Mouse (Mus musculus) Patski (cell line): ENCODE data around the gene Utrn. TPM values are rescaled to one million over a fixed set of nuclear protein-coding genes. Genes with fewer than 3 reads are reported as not detected.

Experiments used
- ATAC-seq: fragments of 100-300 bp; one replicate; pipeline ENCODE4 v1.8.0; 2021
- CTCF ChIA-PET: fragments of 350-600 bp; sonication (Branson Sonifier 250); formaldehyde crosslinking; loops from one replicate; lab custom pipeline; 2022; ENCODE audit warnings: inconsistent platforms; lab: Charles Lee
- POLR2A ChIA-PET: fragments of 350-600 bp; sonication (Branson Sonifier 250); formaldehyde crosslinking; loops from one replicate; lab custom pipeline; 2022; ENCODE audit warnings: antibody characterized with exemption, inconsistent platforms; lab: Charles Lee
- DNase-seq: peaks from one replicate; pipeline ENCODE4 v3.0.0-alpha.2; 2011; ENCODE audit warnings: low read depth, low spot score
- H3K27me3 ChIP-seq: fragments of 371-371 bp; one replicate; pipeline ENCODE4 v1.5.1; 2021
- CTCF ChIP-seq: fragments of 100-300 bp; IDR thresholded peaks from one replicate; pipeline ENCODE4 v1.5.1; 2021
- in situ Hi-C: fragments of 300-500 bp; cut with MboI; formaldehyde crosslinking; loops from 3 replicates; pipeline ENCODE4 v1.11.1; 2018; ENCODE audit warnings: low pct_unique_long_range_greater_than_20kb, mixed read lengths
- polyA plus RNA-seq: library from polyadenylated mRNA; unstranded; gene quantifications from one replicate; pipeline ENCODE4 v1.2.3, GENCODE M21; 2021

The Utrn gene
- polyA plus RNA-seq, 1 experiment from 2014 or later = 40.9 TPM

GRCm38 (mm10) chr10:12535272-12535671 lies 333.9 kb downstream of the Utrn start:
- DNase-seq = no peak
- no peak for ATAC-seq
- in situ Hi-C loops = no loop called here
- CTCF ChIA-PET = no interaction called here
- TF ChIP-seq CTCF = no peak
- H3K27me3 ChIP-seq = no peaks in the 10 kb centered on the region
- POLR2A ChIA-PET = no interaction called here

- CTCF ChIA-PET = no interaction called here
- ATAC-seq = no peak
- no peaks in the 10 kb centered on the region for H3K27me3 ChIP-seq
These were observed 334.4 kb downstream of the Utrn start for GRCm38 (mm10) chr10:12534801-12535200.

GRCm38 (mm10) chr10:12534301-12534700 lies 334.9 kb downstream of the Utrn start:
- POLR2A ChIA-PET = no interaction called here

More at GRCm38 (mm10) chr10:12534801-12535200, 334.4 kb downstream of the Utrn start:
- no peak for DNase-seq
- in situ Hi-C loops = no loop called here
- POLR2A ChIA-PET = no interaction called here
- no peak for TF ChIP-seq CTCF

GRCm38 (mm10) chr10:12522078-12522477 lies 347.1 kb downstream of the Utrn start:
- in situ Hi-C loops = no loop called here
- CTCF ChIA-PET = no interaction called here

More at GRCm38 (mm10) chr10:12534301-12534700, 334.9 kb downstream of the Utrn start:
- CTCF ChIA-PET = no interaction called here
- DNase-seq (no peak), ATAC-seq (no peak)
- in situ Hi-C loops = no loop called here
- H3K27me3 ChIP-seq = no peaks in the 10 kb centered on the region
- TF ChIP-seq CTCF = no peak

DNA sequence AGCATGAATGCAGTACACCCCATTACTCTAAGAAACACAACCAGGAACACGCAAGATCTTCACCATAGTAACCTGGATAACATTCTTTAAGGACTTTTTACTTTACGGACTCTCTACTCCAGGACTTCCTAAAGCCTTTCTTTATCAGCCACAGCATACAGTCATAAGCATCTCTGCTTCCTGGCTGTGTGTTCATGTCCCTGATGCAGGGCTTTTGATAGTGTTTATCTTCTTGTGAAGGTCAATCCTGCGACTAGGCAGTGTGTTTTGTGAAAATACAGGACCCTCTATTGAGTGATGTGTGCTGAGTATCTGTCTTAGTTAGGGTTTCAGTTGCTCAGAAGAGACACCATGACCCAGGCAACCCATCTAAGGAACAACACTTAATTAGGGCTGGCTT lies 351.0 kb downstream of the Utrn start:
- ATAC-seq (no peak), DNase-seq (no peak)
- no peak for TF ChIP-seq CTCF
- ChIA-PET CTCF (interaction anchor here (1.2 kb wide), 1 partner anchor 10 kb away, joined by 3 read pairs; no protein-coding TSS in a partner anchor), POLR2A (no interaction called here)
- in situ Hi-C loops = no loop called here
- H3K27me3 ChIP-seq = no peaks in the 10 kb centered on the region

More at GRCm38 (mm10) chr10:12522078-12522477, 347.1 kb downstream of the Utrn start:
- no peaks in the 10 kb centered on the region for H3K27me3 ChIP-seq
- DNase-seq = no peak
- POLR2A ChIA-PET = no interaction called here
- no peak for TF ChIP-seq CTCF
- ATAC-seq = no peak

- TF ChIP-seq CTCF = no peak
- POLR2A ChIA-PET = no interaction called here
These were observed 363.6 kb downstream of the Utrn start for GRCm38 (mm10) chr10:12505568-12505967.

GRCm38 (mm10) chr10:12500489-12500888 lies 368.7 kb downstream of the Utrn start:
- ATAC-seq (no peak), DNase-seq (no peak)
- no peak for TF ChIP-seq CTCF
- ChIA-PET CTCF (interaction anchor here (1.1 to 1.4 kb wide), 2 partner anchors 10 to 11 kb away, joined by 3 read pairs; no protein-coding TSS in a partner anchor), POLR2A (interaction anchor here (0.6 kb wide), 2 partner anchors 28 to 98 kb away, joined by 5 to 8 read pairs; no protein-coding TSS in a partner anchor)
- no peaks in the 10 kb centered on the region for H3K27me3 ChIP-seq
- in situ Hi-C loops = no loop called here

More at GRCm38 (mm10) chr10:12505568-12505967, 363.6 kb downstream of the Utrn start:
- ATAC-seq = no peak
- H3K27me3 ChIP-seq = no peaks in the 10 kb centered on the region
- no peak for DNase-seq
- in situ Hi-C loops = no loop called here
- CTCF ChIA-PET = no interaction called here

- in situ Hi-C loops = no loop called here
- ATAC-seq (no peak), DNase-seq (no peak)
- no peak for TF ChIP-seq CTCF
- ChIA-PET POLR2A (no interaction called here), CTCF (interaction anchor here (1.7 kb wide), 1 partner anchor 14 kb away, joined by 4 read pairs; no protein-coding TSS in a partner anchor)
- H3K27me3 ChIP-seq = no peaks in the 10 kb centered on the region
These were observed 371.6 kb downstream of the Utrn start for GRCm38 (mm10) chr10:12497555-12497954.

DNA sequence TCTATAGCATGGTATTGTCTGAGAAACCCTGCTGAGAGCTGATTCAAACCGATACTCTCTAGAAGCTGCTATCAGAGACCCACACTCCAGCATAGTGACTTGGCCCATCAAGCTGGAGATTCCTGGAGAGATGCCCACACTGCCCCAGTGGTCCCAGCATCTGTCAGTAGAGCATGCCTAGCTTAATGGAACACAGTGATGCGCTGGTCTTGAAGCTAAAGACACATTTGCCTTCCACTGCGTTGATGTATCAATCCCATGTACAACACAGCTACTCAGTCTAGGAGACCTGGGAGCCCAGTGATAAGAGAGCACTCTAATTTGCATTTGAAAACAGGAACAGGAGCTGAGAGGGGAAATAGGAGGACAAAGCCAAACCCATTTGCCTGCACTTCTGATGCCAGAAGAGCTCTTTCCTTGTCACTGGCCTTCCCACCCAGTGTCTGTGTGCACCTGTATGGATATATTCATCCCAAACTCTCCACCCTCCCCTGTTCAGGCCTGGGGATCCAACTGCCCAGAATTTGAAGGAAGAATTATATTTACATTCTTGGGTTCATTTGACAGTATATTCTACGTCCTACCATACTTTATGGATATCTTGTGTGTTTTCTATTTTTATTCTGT lies 379.5 kb downstream of the Utrn start:
- ChIA-PET CTCF (interaction anchor here (1.3 kb wide), 1 partner anchor 12 kb away, joined by 3 read pairs; no protein-coding TSS in a partner anchor), POLR2A (no interaction called here)
- H3K27me3 ChIP-seq = no peaks in the 10 kb centered on the region
- ATAC-seq (no peak), DNase-seq (no peak)
- in situ Hi-C loops = no loop called here
- TF ChIP-seq CTCF = no peak

GRCm38 (mm10) chr10:12488518-12488917 lies 380.6 kb downstream of the Utrn start:
- ChIA-PET CTCF (no interaction called here), POLR2A (interaction anchor here (0.9 kb wide), 1 partner anchor 10 kb away, joined by 3 read pairs; no protein-coding TSS in a partner anchor)
- no peak for TF ChIP-seq CTCF
- in situ Hi-C loops = no loop called here
- H3K27me3 ChIP-seq = no peaks in the 10 kb centered on the region
- DNase-seq = no peak
- no peak for ATAC-seq

DNA sequence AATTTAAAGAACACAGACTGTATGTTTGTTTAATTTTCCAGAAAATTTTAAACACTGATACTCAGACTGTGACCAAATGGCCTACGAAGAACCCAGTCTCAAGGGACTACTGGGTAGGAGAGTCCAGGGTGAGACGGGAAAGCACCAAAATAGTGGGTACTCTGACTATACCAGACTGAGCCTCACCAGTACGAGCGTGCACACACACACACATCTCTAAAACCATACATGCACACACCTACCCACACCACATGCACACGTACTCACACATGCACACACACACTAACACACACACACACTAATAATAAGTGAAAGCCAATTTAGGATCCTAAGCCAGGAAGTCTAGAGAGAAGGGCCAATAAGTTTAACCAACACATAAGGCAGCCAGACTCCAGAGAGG lies 381.0 kb downstream of the Utrn start:
- no peaks in the 10 kb centered on the region for H3K27me3 ChIP-seq
- ATAC-seq (no peak), DNase-seq (no peak)
- ChIA-PET CTCF (no interaction called here), POLR2A (interaction anchor here (0.9 kb wide), 1 partner anchor 10 kb away, joined by 3 read pairs; no protein-coding TSS in a partner anchor)
- in situ Hi-C loops = no loop called here
- no peak for TF ChIP-seq CTCF
